Mouse (Mus musculus) stomach, postnatal 0 days (tissue): ENCODE measurements at regions not wholly inside any gene's neighbourhood (a gene's known extent, or its start where the extent isn't known, plus 50 kb on each side); places are given as distances from the start of the nearest gene placed in this dataset.

ENCODE experiments used
- ATAC-seq: fragments of 200-750 bp; cut with Nextera tagmentation; 2 replicates; pipeline ENCODE4 v1.8.0; 2017; ENCODE audit not compliant: low FRiP score, low TSS enrichment
- DNase-seq: peaks from one replicate; pipeline ENCODE4 v3.0.0-alpha.2; 2016; ENCODE audit warnings: low spot score
- H3K27ac ChIP-seq: fragments of 300-500 bp; sonication (generic); replicated peaks from 2 replicates; pipeline ENCODE4 v1.5.1; 2014; ENCODE audit warnings: mild to moderate bottlenecking, control low read depth
- H3K27me3 ChIP-seq: fragments of 300-500 bp; sonication (generic); 2 replicates; pipeline ENCODE4 v1.6.1; 2014; ENCODE audit warnings: low read length; ENCODE audit not compliant: control insufficient read depth, insufficient read depth
- H3K36me3 ChIP-seq: fragments of 300-500 bp; sonication (generic); 2 replicates; pipeline ENCODE4 v1.6.1; 2014; ENCODE audit warnings: low read length, mixed read lengths; ENCODE audit not compliant: control insufficient read depth, insufficient read depth
- H3K4me1 ChIP-seq: fragments of 300-500 bp; sonication (generic); replicated peaks from 2 replicates; pipeline ENCODE4 v1.6.1; 2014; ENCODE audit warnings: antibody characterized with exemption; ENCODE audit not compliant: control insufficient read depth, insufficient read depth
- H3K4me2 ChIP-seq: fragments of 300-500 bp; sonication (generic); replicated peaks from 2 replicates; pipeline ENCODE4 v1.6.1; 2014; ENCODE audit warnings: low read depth, mild to moderate bottlenecking, control low read depth, moderate library complexity
- H3K4me3 ChIP-seq: fragments of 300-500 bp; sonication (generic); 2 replicates; pipeline ENCODE4 v1.5.1; 2014; ENCODE audit warnings: low read depth, low read length, control low read depth
- H3K9ac ChIP-seq: fragments of 300-500 bp; sonication (generic); 2 replicates; pipeline ENCODE4 v1.6.1; 2014; ENCODE audit warnings: mild to moderate bottlenecking, low read length, control low read depth, mixed read lengths
- H3K9me3 ChIP-seq: fragments of 300-500 bp; sonication (generic); 2 replicates; pipeline ENCODE4 v1.6.1; 2016; ENCODE audit warnings: low read length; ENCODE audit not compliant: control insufficient read depth
- CTCF ChIP-seq: IDR thresholded peaks from 2 replicates; pipeline ENCODE4 v1.5.1; 2016; ENCODE audit warnings: antibody characterized with exemption, low read depth, mild to moderate bottlenecking, moderate library complexity
- EP300 ChIP-seq: optimal IDR thresholded peaks from 2 replicates; pipeline ENCODE3; 2016; ENCODE audit warnings: antibody characterized with exemption
- WGBS: fragments of 180-500 bp; shearing (Covaris S2); extraction: QIAGEN DNeasy Blood & Tissue Kit; methylation state at CpG from one replicate; pipeline ENCODE4 v1.1.7; 2014; 5-methylcytosine and 5-hydroxymethylcytosine counted together

DNA sequence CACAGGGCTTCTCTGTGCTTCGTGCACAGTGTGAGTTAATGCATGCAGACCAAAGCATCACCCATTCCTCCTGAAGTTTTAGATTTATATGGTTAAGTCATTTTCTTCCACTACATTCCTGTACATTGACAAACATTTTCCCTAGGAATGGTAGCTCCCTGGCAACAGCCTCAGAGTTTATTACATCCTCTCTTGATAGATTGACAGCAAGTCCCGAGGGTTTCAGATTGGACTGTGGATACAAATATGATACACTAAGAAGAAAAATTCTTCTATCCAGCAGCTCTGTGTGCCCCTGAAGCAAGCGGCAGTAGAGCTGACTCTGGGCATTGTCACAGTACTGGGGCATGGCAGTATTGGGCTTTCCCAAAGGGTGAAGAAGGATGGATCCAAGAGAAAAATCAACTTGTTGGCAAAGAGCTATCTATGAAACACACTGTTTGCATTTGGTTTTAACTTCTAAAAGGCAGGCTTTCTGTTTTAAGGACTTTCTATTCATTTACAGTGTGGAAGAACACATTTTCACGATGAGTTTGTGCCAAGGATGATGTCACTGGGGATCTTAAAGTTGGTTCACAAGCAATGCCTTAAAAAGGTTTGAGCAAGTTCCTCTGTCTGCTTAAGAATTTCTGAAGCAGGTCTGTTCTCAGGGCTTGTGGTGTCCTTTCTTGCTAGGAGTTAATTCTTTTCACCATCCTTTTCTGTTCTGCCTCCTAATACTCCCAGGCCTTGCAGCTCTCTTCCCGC lies 265.2 kb downstream of the Cd47 start:
- Histone ChIP-seq H3K27ac (no peak overlapping the region), H3K4me3 (no peak overlapping the region), H3K4me1 (0 out of 2 replicates have a peak, but pooled peaks cover 2% of the 10 kb centered on the region), H3K27me3 (no peaks in the 10 kb centered on the region), H3K36me3 (no peaks in the 10 kb centered on the region), H3K4me2 (no peak overlapping the region), H3K9me3 (no peaks in the 10 kb centered on the region), H3K9ac (no peak overlapping the region)
- no peak for ATAC-seq
- TF ChIP-seq CTCF (no peak), EP300 (no peak)
- no peak for DNase-seq
- 65% methylated on average over 5 of the region's 5 CpGs for WGBS

DNA sequence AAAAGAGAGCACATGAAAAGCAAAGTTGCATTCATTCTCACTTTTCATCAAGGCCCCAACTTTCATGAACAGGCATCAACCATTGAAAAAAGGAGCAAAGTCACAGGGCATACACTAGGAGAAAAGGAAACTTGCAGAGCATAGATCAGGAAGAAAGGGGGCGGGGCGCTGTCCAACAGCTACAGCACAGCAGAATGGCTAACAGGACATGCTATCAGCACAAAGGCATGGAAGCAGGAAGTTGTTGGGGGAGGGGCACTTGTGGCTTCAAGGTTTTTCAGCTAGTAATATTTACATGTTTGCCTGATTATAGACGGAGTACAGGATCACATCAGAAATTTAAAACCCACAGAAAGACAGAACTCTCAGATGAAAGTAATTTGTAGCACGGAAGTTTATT lies 268.7 kb downstream of the Cd47 start:
- WGBS: 69% methylated on average over 4 of the region's 4 CpGs
- Histone ChIP-seq H3K4me3 (no peak overlapping the region), H3K9ac (no peak overlapping the region), H3K4me2 (no peak overlapping the region), H3K4me1 (0 out of 2 replicates have a peak, but pooled peaks cover 2% of the 10 kb centered on the region), H3K27ac (no peak overlapping the region), H3K9me3 (no peaks in the 10 kb centered on the region), H3K36me3 (no peaks in the 10 kb centered on the region), H3K27me3 (no peaks in the 10 kb centered on the region)
- ATAC-seq (peak; percentile 77; the same call in 1 of the 2 replicates), DNase-seq (peak; percentile 67)
- TF ChIP-seq EP300: no peak
- no peak for TF ChIP-seq CTCF

GRCm38 (mm10) chr16:50070728-50071127 lies 270.4 kb downstream of the Cd47 start:
- ATAC-seq: no peak
- no peaks in the 10 kb centered on the region for H3K9me3 ChIP-seq

GRCm38 (mm10) chr16:50072853-50073360 lies 272.6 kb downstream of the Cd47 start:
- Histone ChIP-seq H3K27me3 (no peaks in the 10 kb centered on the region), H3K9me3 (no peaks in the 10 kb centered on the region), H3K4me1 (no peaks in the 10 kb centered on the region), H3K9ac (no peak overlapping the region), H3K36me3 (no peaks in the 10 kb centered on the region), H3K27ac (no peak overlapping the region), H3K4me3 (no peak overlapping the region), H3K4me2 (no peak overlapping the region)
- ATAC-seq: no peak
- no peak for DNase-seq
- TF ChIP-seq CTCF: no peak
- no peak for TF ChIP-seq EP300
- WGBS: 56% methylated on average over 14 of the region's 14 CpGs

More at GRCm38 (mm10) chr16:50070728-50071127, 270.4 kb downstream of the Cd47 start:
- Histone ChIP-seq H3K4me2 (no peak overlapping the region), H3K4me1 (no peaks in the 10 kb centered on the region), H3K4me3 (no peak overlapping the region), H3K36me3 (no peaks in the 10 kb centered on the region), H3K27me3 (no peaks in the 10 kb centered on the region), H3K9ac (no peak overlapping the region), H3K27ac (no peak overlapping the region)
- no peak for TF ChIP-seq EP300
- no peak for TF ChIP-seq CTCF
- DNase-seq: no peak
- WGBS: 37% methylated on average over 4 of the region's 4 CpGs

- 65% methylated on average over 4 of the region's 4 CpGs for WGBS
- no peak for TF ChIP-seq EP300
- peak; percentile 65 for TF ChIP-seq CTCF
- H3K9ac ChIP-seq: no peak overlapping the region
- no peaks in the 10 kb centered on the region for H3K36me3 ChIP-seq
- H3K4me1 ChIP-seq: no peaks in the 10 kb centered on the region
- H3K27ac ChIP-seq: no peak overlapping the region
- H3K4me2 ChIP-seq: no peak overlapping the region
- H3K9me3 ChIP-seq: no peaks in the 10 kb centered on the region
- H3K27me3 ChIP-seq: no peaks in the 10 kb centered on the region
- H3K4me3 ChIP-seq: no peak overlapping the region
- no peak for DNase-seq
- no peak for ATAC-seq
Observed at GRCm38 (mm10) chr16:50073979-50074378, 273.6 kb downstream of the Cd47 start.

GRCm38 (mm10) chr16:50075641-50076040 lies 275.3 kb downstream of the Cd47 start:
- 71% methylated on average over 4 of the region's 4 CpGs for WGBS

More at GRCm38 (mm10) chr16:50075641-50076040, 275.3 kb downstream of the Cd47 start:
- Histone ChIP-seq H3K9me3 (no peaks in the 10 kb centered on the region), H3K27ac (no peak overlapping the region), H3K27me3 (no peaks in the 10 kb centered on the region), H3K9ac (no peak overlapping the region), H3K4me1 (no peaks in the 10 kb centered on the region), H3K4me3 (no peak overlapping the region), H3K36me3 (no peaks in the 10 kb centered on the region), H3K4me2 (no peak overlapping the region)
- ATAC-seq (no peak), DNase-seq (no peak)
- TF ChIP-seq CTCF (no peak), EP300 (no peak)
